Mouse (Mus musculus) limb, embryonic 12.5 days (tissue): Measurements from ENCODE around the gene Cfap69. TPM values are rescaled to one million over a fixed set of nuclear protein-coding genes. Genes with fewer than 3 reads are reported as not detected.

ENCODE experiments used
- ATAC-seq: fragments of 200-750 bp; cut with Nextera tagmentation; 2 replicates; pipeline ENCODE4 v1.8.0; 2017; ENCODE audit warnings: low read depth, moderate TSS enrichment; ENCODE audit not compliant: insufficient number of reproducible peaks, insufficient read depth, low FRiP score, low TSS enrichment
- H3K27ac ChIP-seq: fragments of 300-500 bp; sonication (generic); 2 replicates; pipeline ENCODE4 v1.5.1; 2016; ENCODE audit warnings: mild to moderate bottlenecking, moderate library complexity
- H3K27me3 ChIP-seq: fragments of 300-500 bp; sonication (generic); 2 replicates; pipeline ENCODE4 v1.6.1; 2016; ENCODE audit warnings: mild to moderate bottlenecking, moderate library complexity
- H3K36me3 ChIP-seq: fragments of 300-500 bp; sonication (generic); 2 replicates; pipeline ENCODE4 v1.6.1; 2016; ENCODE audit warnings: mild to moderate bottlenecking, moderate library complexity
- H3K4me1 ChIP-seq: fragments of 300-500 bp; sonication (generic); replicated peaks from 2 replicates; pipeline ENCODE4 v1.6.1; 2016
- H3K4me2 ChIP-seq: fragments of 300-500 bp; sonication (generic); 2 replicates; pipeline ENCODE4 v1.6.1; 2016; ENCODE audit warnings: mild to moderate bottlenecking, moderate library complexity
- H3K4me3 ChIP-seq: fragments of 300-500 bp; sonication (generic); replicated peaks from 2 replicates; pipeline ENCODE4 v1.5.1; 2016; ENCODE audit warnings: mild to moderate bottlenecking
- H3K9ac ChIP-seq: fragments of 300-500 bp; sonication (generic); replicated peaks from 2 replicates; pipeline ENCODE4 v1.6.1; 2016; ENCODE audit warnings: mild to moderate bottlenecking, moderate library complexity
- H3K9me3 ChIP-seq: fragments of 300-500 bp; sonication (generic); 2 replicates; pipeline ENCODE4 v1.6.1; 2016; ENCODE audit warnings: mild to moderate bottlenecking, moderate library complexity
- WGBS: fragments of 180-500 bp; shearing (Covaris S2); methylation state at CpG from one replicate; pipeline ENCODE4 v1.1.7; 2016; 5-methylcytosine and 5-hydroxymethylcytosine counted together
- polyA plus RNA-seq: library from polyadenylated mRNA; unstranded; fragments of >200 nt; fragmentation: Nextera tagmentation; extraction: Ambion mirVana; gene quantifications from 2 replicates; pipeline ENCODE4 v1.2.1, GENCODE M21; 2016

The Cfap69 gene
- polyA plus RNA-seq = 2.2 and 4.2 TPM in 2 replicates

DNA sequence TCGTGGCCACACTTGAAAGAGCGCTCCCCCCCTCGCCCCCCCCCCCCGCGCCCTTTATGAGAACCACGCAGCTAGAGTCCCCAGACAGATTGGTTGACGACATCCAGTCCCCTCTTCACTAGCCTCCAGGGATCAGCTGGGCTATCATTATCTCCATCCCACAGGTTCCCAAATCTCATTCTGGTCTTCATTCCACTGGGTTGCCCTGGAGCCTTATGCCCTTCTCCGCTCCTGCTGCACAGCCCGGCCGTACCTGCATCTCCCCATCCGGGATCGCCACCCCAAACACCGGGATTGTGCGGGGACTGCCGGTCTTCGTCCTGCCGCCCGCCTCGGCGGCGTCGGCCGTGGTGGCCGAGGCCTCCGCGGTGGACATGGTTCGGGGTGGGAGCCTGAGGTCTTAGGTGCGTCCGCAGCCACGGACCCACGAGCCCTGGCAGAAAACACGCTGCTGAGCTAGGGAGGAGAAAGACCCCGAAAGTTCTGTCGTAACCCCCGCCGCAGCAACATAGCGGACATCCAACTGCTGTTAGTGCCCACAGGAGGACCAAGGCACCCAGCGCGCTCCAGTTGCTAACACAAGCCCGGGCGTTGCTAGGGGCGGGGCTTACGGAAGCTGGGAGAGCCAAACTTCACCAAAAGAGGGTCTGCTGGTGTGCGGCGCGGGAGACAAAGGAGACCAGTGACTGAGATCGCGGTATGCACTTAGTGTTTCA, at the start of gene Cfap69:
TSS of gene Cfap69 (minus strand) at position 585 of the 716 bp plus-strand sequence.
- peak; percentile 93 for ATAC-seq
- Histone ChIP-seq H3K9ac (peak within 1 kb of the TSS; percentile 70), H3K4me1 (peaks cover 5% of the 10 kb centered on the region; the same call in 1 of the 2 replicates), H3K4me2 (peak within 1 kb of the TSS; percentile 96), H3K27ac (no peak within 1 kb of the TSS), H3K9me3 (no peaks in the 10 kb centered on the region), H3K27me3 (peaks cover 12% of the 10 kb centered on the region), H3K4me3 (peak within 1 kb of the TSS; percentile 75), H3K36me3 (peaks cover 4% of the 10 kb centered on the region)
- WGBS = under 1% methylated on average over 48 of the region's 48 CpGs

DNA sequence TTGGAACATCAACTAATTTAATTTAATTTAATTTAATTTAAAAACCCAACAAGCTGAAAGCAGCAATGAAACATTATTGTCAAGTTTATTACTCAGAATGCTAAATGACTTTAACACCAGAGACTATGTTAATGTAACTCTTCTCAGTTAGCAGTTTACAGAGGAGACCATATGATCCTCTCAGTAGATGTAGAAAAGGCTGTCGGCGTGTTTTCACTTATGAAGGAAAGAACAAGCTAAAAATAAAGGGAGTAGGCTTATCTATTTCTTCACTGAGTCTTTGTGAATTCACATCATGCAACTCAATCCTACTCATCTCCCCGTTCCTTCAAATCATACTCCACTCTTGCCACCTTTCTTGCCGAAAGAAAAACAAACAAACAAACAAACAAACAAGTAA, 47.0 kb upstream of the Cfap69 start:
- no peak for ATAC-seq
- no peaks in the 10 kb centered on the region for H3K36me3 ChIP-seq
- WGBS = 84% methylated on average over 4 of the region's 4 CpGs
- no peak overlapping the region for H3K4me3 ChIP-seq
- no peak overlapping the region for H3K27ac ChIP-seq
- no peak overlapping the region for H3K9ac ChIP-seq
- H3K4me2 ChIP-seq = no peak overlapping the region
- no peaks in the 10 kb centered on the region for H3K9me3 ChIP-seq
- H3K27me3 ChIP-seq = no peaks in the 10 kb centered on the region
- H3K4me1 ChIP-seq = peaks cover 12% of the 10 kb centered on the region; the same call in 1 of the 2 replicates

GRCm38 (mm10) chr5:5707341-5708278, 43.6 kb upstream of the Cfap69 start:
- no peak; the same call in 1 of the 2 replicates for ATAC-seq
- Histone ChIP-seq H3K27ac (no peak overlapping the region), H3K36me3 (no peaks in the 10 kb centered on the region), H3K4me2 (peak overlapping the region; percentile 31), H3K9ac (no peak overlapping the region), H3K4me1 (peaks cover 12% of the 10 kb centered on the region; the same call in 1 of the 2 replicates), H3K4me3 (no peak overlapping the region), H3K9me3 (no peaks in the 10 kb centered on the region), H3K27me3 (no peaks in the 10 kb centered on the region)
- 35% methylated on average over 13 of the region's 13 CpGs for WGBS

- WGBS = 25% methylated on average over 2 of the region's 2 CpGs
- no peak overlapping the region for H3K27ac ChIP-seq
Measured at GRCm38 (mm10) chr5:5705019-5705418, 41.0 kb upstream of the Cfap69 start.

GRCm38 (mm10) chr5:5700386-5700785, 36.3 kb upstream of the Cfap69 start:
- no peak overlapping the region for H3K9ac ChIP-seq
- no peaks in the 10 kb centered on the region for H3K27me3 ChIP-seq
- no peaks in the 10 kb centered on the region for H3K36me3 ChIP-seq
- H3K27ac ChIP-seq = no peak overlapping the region
- no peak overlapping the region for H3K4me2 ChIP-seq
- ATAC-seq = no peak
- WGBS = 93% methylated on average over 2 of the region's 2 CpGs
- no peak overlapping the region for H3K4me3 ChIP-seq
- no peaks in the 10 kb centered on the region for H3K4me1 ChIP-seq
- peaks cover 3% of the 10 kb centered on the region; the same call in 1 of the 2 replicates for H3K9me3 ChIP-seq

More at GRCm38 (mm10) chr5:5705019-5705418, 41.0 kb upstream of the Cfap69 start:
- Histone ChIP-seq H3K4me3 (no peak overlapping the region), H3K9ac (no peak overlapping the region), H3K4me1 (peaks cover 12% of the 10 kb centered on the region; the same call in 1 of the 2 replicates), H3K4me2 (no peak overlapping the region), H3K9me3 (no peaks in the 10 kb centered on the region), H3K27me3 (no peaks in the 10 kb centered on the region), H3K36me3 (no peaks in the 10 kb centered on the region)
- ATAC-seq = no peak

DNA sequence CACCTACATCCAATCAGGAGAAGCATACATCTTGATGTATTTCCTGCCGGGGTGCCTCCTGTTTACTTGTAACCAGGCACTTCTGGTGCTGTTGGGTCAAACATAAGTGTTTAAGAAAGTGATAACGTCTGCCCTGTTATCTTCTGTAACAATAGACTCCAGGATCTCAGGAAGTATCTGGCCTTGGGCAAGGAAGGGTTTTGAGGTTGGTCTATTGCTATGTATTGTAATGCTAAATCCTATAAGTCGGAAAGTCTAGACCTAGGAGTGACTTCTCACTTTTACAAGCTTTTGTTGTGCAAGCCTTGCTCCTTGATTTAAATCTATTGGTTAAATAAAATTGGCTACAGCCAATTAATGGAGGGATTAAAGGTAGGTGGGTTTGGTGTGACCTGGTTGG, 34.8 kb upstream of the Cfap69 start:
- ATAC-seq = no peak
- no peaks in the 10 kb centered on the region for H3K36me3 ChIP-seq
- H3K27me3 ChIP-seq = no peaks in the 10 kb centered on the region
- no peaks in the 10 kb centered on the region for H3K4me1 ChIP-seq
- 69% methylated on average over 3 of the region's 3 CpGs for WGBS
- H3K9me3 ChIP-seq = peaks cover 3% of the 10 kb centered on the region; the same call in 1 of the 2 replicates
- H3K4me2 ChIP-seq = no peak overlapping the region
- H3K4me3 ChIP-seq = no peak overlapping the region
- H3K9ac ChIP-seq = no peak overlapping the region
- H3K27ac ChIP-seq = no peak overlapping the region

DNA sequence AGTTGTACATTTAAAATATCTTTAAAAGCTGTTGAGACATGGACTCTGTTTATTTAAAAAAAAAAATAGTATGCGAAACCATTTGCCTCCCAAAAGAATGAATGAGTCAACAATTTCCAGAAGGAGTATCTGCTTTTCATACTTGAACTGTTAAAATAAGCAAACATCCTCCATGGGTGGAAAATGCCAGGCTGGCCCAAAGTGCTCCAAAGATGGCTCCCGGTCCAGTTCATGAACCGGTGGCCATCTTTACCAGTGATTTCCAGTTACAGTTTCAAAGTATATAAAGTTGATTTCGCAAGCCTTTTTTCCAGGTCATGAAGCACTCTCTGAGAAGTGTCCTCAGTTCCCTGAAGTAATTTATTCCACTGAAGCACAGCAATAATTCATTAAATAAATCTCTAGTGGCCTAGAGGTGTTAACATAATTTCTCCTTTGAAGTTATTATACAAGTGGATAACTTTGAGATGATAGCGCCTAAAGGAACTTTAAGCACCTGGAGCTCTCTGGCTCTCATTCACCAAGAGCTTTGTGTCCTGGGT, 31.4 kb upstream of the Cfap69 start:
- H3K4me2 ChIP-seq = no peak overlapping the region
- 92% methylated on average over 5 of the region's 5 CpGs for WGBS
- H3K4me1 ChIP-seq = peaks cover 5% of the 10 kb centered on the region; the same call in 1 of the 2 replicates

GRCm38 (mm10) chr5:5693956-5694653, 30.1 kb upstream of the Cfap69 start, which contains the start of gene Steap2:
Steap2 (minus strand) TSS chr5:5694578.
- peak within 1 kb of the TSS; percentile 54; the same call in 1 of the 2 replicates for H3K27ac ChIP-seq
- peaks cover 5% of the 10 kb centered on the region; the same call in 1 of the 2 replicates for H3K4me1 ChIP-seq
- under 1% methylated on average over 47 of the region's 66 CpGs for WGBS
- ATAC-seq = peak; percentile 87
- H3K9ac ChIP-seq = peak within 1 kb of the TSS; percentile 87
- no peaks in the 10 kb centered on the region for H3K36me3 ChIP-seq
- peak within 1 kb of the TSS; percentile 71 for H3K4me2 ChIP-seq
- H3K4me3 ChIP-seq = peak within 1 kb of the TSS; percentile 69
- no peaks in the 10 kb centered on the region for H3K27me3 ChIP-seq
- H3K9me3 ChIP-seq = peaks cover 3% of the 10 kb centered on the region; the same call in 1 of the 2 replicates

More for the DNA sequence above, 31.4 kb upstream of the Cfap69 start:
- Histone ChIP-seq H3K36me3 (no peaks in the 10 kb centered on the region), H3K9ac (no peak overlapping the region), H3K27ac (no peak overlapping the region), H3K9me3 (peaks cover 3% of the 10 kb centered on the region; the same call in 1 of the 2 replicates), H3K4me3 (no peak overlapping the region), H3K27me3 (no peaks in the 10 kb centered on the region)
- ATAC-seq = no peak

DNA sequence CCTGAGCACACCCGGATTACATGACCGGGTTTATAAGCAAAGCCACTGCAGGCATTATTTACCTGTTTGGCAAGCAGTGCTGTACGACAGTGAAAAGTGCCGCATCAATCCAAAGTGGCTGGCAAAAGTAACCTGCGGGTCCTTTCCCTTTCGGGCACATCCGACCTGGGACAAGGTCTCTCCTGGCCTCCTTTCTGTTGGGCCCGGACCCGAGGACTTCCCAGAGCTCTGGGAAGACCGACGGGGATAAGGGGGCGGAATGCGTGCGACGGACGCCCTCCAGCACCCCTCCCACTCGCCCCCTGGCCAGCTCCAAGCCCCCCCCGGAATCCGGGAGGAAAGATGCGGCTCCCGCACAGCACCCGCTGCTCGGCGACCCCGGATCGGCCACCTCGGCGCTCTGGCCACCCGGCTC, 29.5 kb upstream of the Cfap69 start:
- Histone ChIP-seq H3K4me3 (peak overlapping the region; percentile 69), H3K36me3 (no peaks in the 10 kb centered on the region), H3K27ac (peak overlapping the region; percentile 54; the same call in 1 of the 2 replicates), H3K4me2 (peak overlapping the region; percentile 71), H3K4me1 (peaks cover 5% of the 10 kb centered on the region; the same call in 1 of the 2 replicates), H3K9ac (peak overlapping the region; percentile 87), H3K27me3 (no peaks in the 10 kb centered on the region), H3K9me3 (peaks cover 3% of the 10 kb centered on the region; the same call in 1 of the 2 replicates)
- under 1% methylated on average over 29 of the region's 29 CpGs for WGBS
- ATAC-seq = peak; percentile 80

DNA sequence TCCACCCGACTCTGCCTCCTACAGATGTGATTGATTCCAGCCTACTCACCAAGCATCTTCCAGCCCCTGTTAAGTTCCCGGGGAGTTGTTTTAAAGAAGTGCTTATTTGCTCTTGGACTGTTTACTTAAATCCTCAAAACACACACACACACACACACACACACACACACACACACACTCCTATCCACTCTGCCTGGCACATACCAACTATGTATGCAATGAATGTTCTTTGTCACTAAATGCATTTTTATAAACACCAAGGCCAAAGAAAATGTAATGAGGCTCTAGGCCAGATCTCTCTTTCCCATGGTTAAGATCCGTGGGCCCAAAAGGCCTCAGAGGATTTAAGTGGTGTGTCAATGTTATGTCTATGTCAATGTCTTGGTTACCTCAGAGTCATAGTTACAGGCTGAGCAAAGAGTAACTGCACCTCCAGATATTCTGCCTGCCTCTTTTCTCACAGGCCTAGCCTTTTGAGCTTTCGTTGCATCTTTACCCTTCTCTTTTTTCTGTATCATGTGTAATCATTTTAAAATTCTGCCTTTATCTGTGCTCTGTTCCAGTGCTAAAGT, 28.2 kb upstream of the Cfap69 start:
- peaks cover 3% of the 10 kb centered on the region; the same call in 1 of the 2 replicates for H3K9me3 ChIP-seq
- peaks cover 5% of the 10 kb centered on the region; the same call in 1 of the 2 replicates for H3K4me1 ChIP-seq
- H3K36me3 ChIP-seq = no peaks in the 10 kb centered on the region
- H3K27me3 ChIP-seq = no peaks in the 10 kb centered on the region
- H3K9ac ChIP-seq = no peak overlapping the region
- WGBS = 51% methylated on average over 4 of the region's 4 CpGs
- H3K27ac ChIP-seq = no peak overlapping the region
- ATAC-seq = no peak
- no peak overlapping the region for H3K4me3 ChIP-seq
- no peak overlapping the region; the same call in 1 of the 2 replicates for H3K4me2 ChIP-seq
